10 mouse cellular contexts compared by ENCODE assay signal in genomic region chr17:30008392-30008791, GRCm38 (mm10). TPM values are rescaled to one million over a fixed set of nuclear protein-coding genes. Genes with fewer than 3 reads are reported as not detected.
A peak's percentile ranks its signal among the peaks of the same experiment; 100 is the strongest.
DNase-seq lines count a peak whose midpoint lies in the region; ATAC-seq lines count a peak whose summit lies in the region.
"Had no signal": no experiment of that assay in that cellular context is flagged by ENCODE, and none has a peak within 500 bp of the region (broad histone marks: within the 10 kb centered on the region; RNA-seq: fewer than 3 reads in every experiment).

No protein-coding gene starts in this region.

- peak overlapping the region; percentile 20 for H3K4me2 ChIP-seq in embryonic facial prominence, embryonic 12.5 days (replicated peaks)
- H3K4me2 ChIP-seq in limb, embryonic 12.5 days, result 0 out of 2 replicates have a peak overlapping the region, but pooled peaks have one; percentile 1
- H3K4me2 ChIP-seq in intestine, embryonic 14.5 days (ENCODE audit: low read length), result peak overlapping the region; percentile 79; the same call in 1 of the 2 replicates
- H3K4me2 ChIP-seq in neural tube, embryonic 14.5 days (ENCODE audit: low read depth, low read length), result peak overlapping the region; percentile 79; the same call in 1 of the 2 replicates
- H3K4me2 ChIP-seq: lung, embryonic 15.5 days had no signal

- DNase-seq in embryonic facial prominence, embryonic 10.5 days (ENCODE audit: low spot score), result no peak
- no peak for DNase-seq in limb, embryonic 10.5 days (ENCODE audit: low spot score)
- no peak for DNase-seq in intestine, embryonic 14.5 days (ENCODE audit: low spot score)
- DNase-seq in right cerebral cortex, postnatal 36 days (ENCODE audit: low spot score in 2 of 2), result no peak
- DNase-seq in right cerebral cortex, postnatal 14 days, result no peak
- DNase-seq: cerebellum, adult 11 months had no signal

- no peak for ATAC-seq in embryonic facial prominence, embryonic 12.5 days (ENCODE audit: insufficient number of reproducible peaks, insufficient read depth, low FRiP score, low TSS enrichment)
- ATAC-seq in limb, embryonic 12.5 days (ENCODE audit: insufficient number of reproducible peaks, insufficient read depth, low FRiP score, low TSS enrichment, low read depth), result no peak
- no peak for ATAC-seq in intestine, embryonic 14.5 days (replicated peaks; ENCODE audit: low FRiP score, low TSS enrichment, low read depth)
- ATAC-seq in neural tube, embryonic 14.5 days (ENCODE audit: low read depth), result no peak

- peaks cover 35% of the 10 kb centered on the region for H3K4me1 ChIP-seq in embryonic facial prominence, embryonic 12.5 days
- H3K4me1 ChIP-seq in embryonic facial prominence, embryonic 10.5 days, result peaks cover 45% of the 10 kb centered on the region
- peaks cover 40% of the 10 kb centered on the region for H3K4me1 ChIP-seq in limb, embryonic 12.5 days (replicated peaks)
- peaks cover 37% of the 10 kb centered on the region for H3K4me1 ChIP-seq in limb, embryonic 10.5 days
- H3K4me1 ChIP-seq in intestine, embryonic 14.5 days (replicated peaks; ENCODE audit: control insufficient read depth, insufficient read depth, low read length), result peaks cover 37% of the 10 kb centered on the region
- peaks cover 35% of the 10 kb centered on the region for H3K4me1 ChIP-seq in neural tube, embryonic 14.5 days (ENCODE audit: control insufficient read depth, insufficient read depth, low read length)

- 0 out of 2 replicates have a peak overlapping the region, but pooled peaks have one; percentile 13 for H3K4me3 ChIP-seq in embryonic facial prominence, embryonic 12.5 days
- no peak overlapping the region for H3K4me3 ChIP-seq in embryonic facial prominence, embryonic 10.5 days
- H3K4me3 ChIP-seq in limb, embryonic 12.5 days (replicated peaks), result no peak overlapping the region
- no peak overlapping the region for H3K4me3 ChIP-seq in limb, embryonic 10.5 days
- no peak overlapping the region for H3K4me3 ChIP-seq in intestine, embryonic 14.5 days (ENCODE audit: low read depth, low read length)
- H3K4me3 ChIP-seq in neural tube, embryonic 14.5 days (ENCODE audit: low read depth, low read length), result no peak overlapping the region
- H3K4me3 ChIP-seq: lung, embryonic 15.5 days had no signal

- no peak overlapping the region for H3K9ac ChIP-seq in embryonic facial prominence, embryonic 12.5 days
- no peak overlapping the region for H3K9ac ChIP-seq in limb, embryonic 12.5 days (replicated peaks)
- H3K9ac ChIP-seq in intestine, embryonic 14.5 days (ENCODE audit: low read length), result no peak overlapping the region
- no peak overlapping the region for H3K9ac ChIP-seq in neural tube, embryonic 14.5 days (replicated peaks; ENCODE audit: low read depth, low read length)
- H3K9ac ChIP-seq: lung, embryonic 15.5 days had no signal

- no peaks in the 10 kb centered on the region for H3K9me3 ChIP-seq in embryonic facial prominence, embryonic 12.5 days
- H3K9me3 ChIP-seq in embryonic facial prominence, embryonic 10.5 days, result no peaks in the 10 kb centered on the region
- H3K9me3 ChIP-seq in limb, embryonic 12.5 days, result no peaks in the 10 kb centered on the region
- no peaks in the 10 kb centered on the region for H3K9me3 ChIP-seq in limb, embryonic 10.5 days (replicated peaks)
- H3K9me3 ChIP-seq in intestine, embryonic 14.5 days (ENCODE audit: control insufficient read depth, low read length), result no peaks in the 10 kb centered on the region
- H3K9me3 ChIP-seq in neural tube, embryonic 14.5 days (ENCODE audit: control insufficient read depth, low read length), result no peaks in the 10 kb centered on the region
- H3K9me3 ChIP-seq: lung, embryonic 15.5 days had no signal

- 0 out of 2 replicates have a peak overlapping the region, but pooled peaks have one; percentile 23 for H3K27ac ChIP-seq in embryonic facial prominence, embryonic 12.5 days
- H3K27ac ChIP-seq in embryonic facial prominence, embryonic 10.5 days (replicated peaks), result no peak overlapping the region
- H3K27ac ChIP-seq in limb, embryonic 12.5 days, result no peak overlapping the region
- no peak overlapping the region for H3K27ac ChIP-seq in limb, embryonic 10.5 days
- peak overlapping the region; percentile 47 for H3K27ac ChIP-seq in intestine, embryonic 14.5 days (ENCODE audit: low read depth)
- H3K27ac ChIP-seq in neural tube, embryonic 14.5 days (ENCODE audit: low read depth, low read length), result no peak overlapping the region
- H3K27ac ChIP-seq: lung, embryonic 15.5 days had no signal

- no peaks in the 10 kb centered on the region for H3K36me3 ChIP-seq in embryonic facial prominence, embryonic 12.5 days
- peaks cover 37% of the 10 kb centered on the region for H3K36me3 ChIP-seq in embryonic facial prominence, embryonic 10.5 days (replicated peaks)
- peaks cover 9% of the 10 kb centered on the region; the same call in 1 of the 2 replicates for H3K36me3 ChIP-seq in limb, embryonic 12.5 days
- H3K36me3 ChIP-seq in limb, embryonic 10.5 days, result peaks cover 33% of the 10 kb centered on the region
- H3K36me3 ChIP-seq in intestine, embryonic 14.5 days (ENCODE audit: control insufficient read depth, insufficient read depth, low read length), result no peaks in the 10 kb centered on the region
- no peaks in the 10 kb centered on the region for H3K36me3 ChIP-seq in neural tube, embryonic 14.5 days (ENCODE audit: control insufficient read depth, insufficient read depth, low read length)
- H3K36me3 ChIP-seq: lung, embryonic 15.5 days had no signal

- no peaks in the 10 kb centered on the region for H3K27me3 ChIP-seq in embryonic facial prominence, embryonic 12.5 days
- no peaks in the 10 kb centered on the region for H3K27me3 ChIP-seq in embryonic facial prominence, embryonic 10.5 days (replicated peaks; ENCODE audit: low read depth, poor library complexity, severe bottlenecking)
- H3K27me3 ChIP-seq in limb, embryonic 12.5 days, result no peaks in the 10 kb centered on the region
- H3K27me3 ChIP-seq in limb, embryonic 10.5 days (ENCODE audit: low read depth, poor library complexity, severe bottlenecking), result no peaks in the 10 kb centered on the region
- no peaks in the 10 kb centered on the region for H3K27me3 ChIP-seq in intestine, embryonic 14.5 days (replicated peaks; ENCODE audit: control insufficient read depth, insufficient read depth, low read length)
- no peaks in the 10 kb centered on the region for H3K27me3 ChIP-seq in neural tube, embryonic 14.5 days (ENCODE audit: control insufficient read depth, insufficient read depth, low read length)
- H3K27me3 ChIP-seq: lung, embryonic 15.5 days had no signal

RNA-seq across cellular contexts. Expression of gene Zfand3, which starts 3.9 kb away (rescaled TPM):
- 68.1 and 70.3 TPM in 2 replicates for polyA plus RNA-seq in embryonic facial prominence, embryonic 12.5 days (2016; fragmentation: Nextera tagmentation; extraction: Ambion mirVana)
- polyA plus RNA-seq in embryonic facial prominence, embryonic 10.5 days (2016; fragmentation: Nextera tagmentation; extraction: Ambion mirVana), result 59.1 and 62.5 TPM in 2 replicates
- 59.6 and 60.2 TPM in 2 replicates for polyA plus RNA-seq in limb, embryonic 12.5 days (2016; fragmentation: Nextera tagmentation; extraction: Ambion mirVana)
- polyA plus RNA-seq in limb, embryonic 10.5 days (2016; fragmentation: Nextera tagmentation; extraction: Ambion mirVana), result 53.9 and 62.8 TPM in 2 replicates
- 40.9 and 42.6 TPM in 2 replicates for polyA plus RNA-seq in intestine, embryonic 14.5 days (2014; fragmentation: Nextera tagmentation; extraction: Ambion mirVana)
- polyA plus RNA-seq in neural tube, embryonic 14.5 days (2014; fragmentation: Nextera tagmentation; extraction: Ambion mirVana), result 36.8 and 37.5 TPM in 2 replicates

RNA-seq across cellular contexts. Expression of gene Mdga1, which starts 38.5 kb away (rescaled TPM):
- polyA plus RNA-seq in embryonic facial prominence, embryonic 12.5 days (2016; fragmentation: Nextera tagmentation; extraction: Ambion mirVana), result 2.4 and 4.0 TPM in 2 replicates
- polyA plus RNA-seq in embryonic facial prominence, embryonic 10.5 days (2016; fragmentation: Nextera tagmentation; extraction: Ambion mirVana), result 1.2 and 1.7 TPM in 2 replicates
- polyA plus RNA-seq in limb, embryonic 12.5 days (2016; fragmentation: Nextera tagmentation; extraction: Ambion mirVana), result 4.6 and 4.7 TPM in 2 replicates
- polyA plus RNA-seq in limb, embryonic 10.5 days (2016; fragmentation: Nextera tagmentation; extraction: Ambion mirVana), result 1.2 and 4.0 TPM in 2 replicates
- 1.5 and 1.7 TPM in 2 replicates for polyA plus RNA-seq in intestine, embryonic 14.5 days (2014; fragmentation: Nextera tagmentation; extraction: Ambion mirVana)
- 10.6 and 10.7 TPM in 2 replicates for polyA plus RNA-seq in neural tube, embryonic 14.5 days (2014; fragmentation: Nextera tagmentation; extraction: Ambion mirVana)

Comparison
In these comparisons a context has a peak if more than half of its experiments do, and no peak if none do; other contexts are left out.
1. H3K27ac ChIP-seq: peak in embryonic facial prominence, embryonic 12.5 days (single experiment) and intestine, embryonic 14.5 days (single experiment); none in embryonic facial prominence, embryonic 10.5 days (single experiment), limb, embryonic 12.5 days (single experiment), limb, embryonic 10.5 days (single experiment) and neural tube, embryonic 14.5 days (single experiment).
2. H3K4me2 ChIP-seq: peak in every context shown above with its lines; median percentile 79 in intestine, embryonic 14.5 days; 79 in neural tube, embryonic 14.5 days; 20 in embryonic facial prominence, embryonic 12.5 days; 1 in limb, embryonic 12.5 days.